Mouse (Mus musculus): ENCODE measurements around the gene Exoc7. TPM values are rescaled to one million over a fixed set of nuclear protein-coding genes. Genes with fewer than 3 reads are reported as not detected.

Exoc7 gene
- polyA plus RNA-seq, 2 experiments = 8.8 to 14.9 TPM

- DNase-seq (ENCODE audit: low read depth in 3 of 3, low spot score in 3 of 3) (no peak), ATAC-seq (ENCODE audit: insufficient read depth) (no peak)
- H3K4me3 ChIP-seq (ENCODE audit: insufficient read depth in 1 of 2, low read depth in 2 of 2, low read length in 2 of 2) = no peak overlapping the region
- H3K27me3 ChIP-seq (ENCODE audit: control insufficient read depth, insufficient read depth, low read length) = no peaks in the 10 kb centered on the region
- no peaks in the 10 kb centered on the region for H3K4me1 ChIP-seq (replicated peaks; ENCODE audit: control insufficient read depth in 2 of 2, insufficient read depth in 2 of 2, low read length in 1 of 2)
- no peaks in the 10 kb centered on the region for H3K9me3 ChIP-seq (ENCODE audit: control insufficient read depth, low read length)
- no peak overlapping the region for H3K27ac ChIP-seq
- no peak overlapping the region for H3K4me2 ChIP-seq (ENCODE audit: low read depth)
- 45% methylated on average over 8 of the region's 8 CpGs for WGBS (ENCODE audit: insufficient replicate concordance)
- TF ChIP-seq CTCF (IDR thresholded peaks at IDR 0.05; ENCODE audit: low read depth) (no peak), EP300 (IDR thresholded peaks at IDR 0.05; ENCODE audit: low read depth) (no peak)
- peaks cover 5% of the 10 kb centered on the region; the same call in 1 of the 2 replicates for H3K36me3 ChIP-seq (replicated peaks; ENCODE audit: control insufficient read depth, insufficient read depth, low read depth)
- no peak overlapping the region for H3K9ac ChIP-seq (replicated peaks)
These were observed 16.5 kb downstream of the Exoc7 start for GRCm38 (mm10) chr11:116290556-116290955.

GRCm38 (mm10) chr11:116287351-116287750 is 19.7 kb downstream of the Exoc7 start:
- Histone ChIP-seq H3K9me3 (ENCODE audit: control insufficient read depth, low read length) (no peaks in the 10 kb centered on the region), H3K36me3 (replicated peaks; ENCODE audit: control insufficient read depth, insufficient read depth, low read depth) (peaks cover 5% of the 10 kb centered on the region; the same call in 1 of the 2 replicates), H3K4me1 (replicated peaks; ENCODE audit: control insufficient read depth in 2 of 2, insufficient read depth in 2 of 2, low read length in 1 of 2) (no peaks in the 10 kb centered on the region), H3K4me3 (ENCODE audit: insufficient read depth in 1 of 2, low read depth in 2 of 2, low read length in 2 of 2) (no peak overlapping the region), H3K27ac (no peak overlapping the region), H3K27me3 (ENCODE audit: control insufficient read depth, insufficient read depth, low read length) (peaks cover 21% of the 10 kb centered on the region), H3K4me2 (ENCODE audit: low read depth) (no peak overlapping the region), H3K9ac (replicated peaks) (no peak overlapping the region)
- 69% methylated on average over 5 of the region's 5 CpGs for WGBS (ENCODE audit: insufficient replicate concordance)
- TF ChIP-seq CTCF (IDR thresholded peaks at IDR 0.05; ENCODE audit: low read depth) = no peak
- TF ChIP-seq EP300 (IDR thresholded peaks at IDR 0.05; ENCODE audit: low read depth) = no peak
- DNase-seq (ENCODE audit: low read depth in 3 of 3, low spot score in 3 of 3) (no peak), ATAC-seq (ENCODE audit: insufficient read depth) (no peak)

DNA sequence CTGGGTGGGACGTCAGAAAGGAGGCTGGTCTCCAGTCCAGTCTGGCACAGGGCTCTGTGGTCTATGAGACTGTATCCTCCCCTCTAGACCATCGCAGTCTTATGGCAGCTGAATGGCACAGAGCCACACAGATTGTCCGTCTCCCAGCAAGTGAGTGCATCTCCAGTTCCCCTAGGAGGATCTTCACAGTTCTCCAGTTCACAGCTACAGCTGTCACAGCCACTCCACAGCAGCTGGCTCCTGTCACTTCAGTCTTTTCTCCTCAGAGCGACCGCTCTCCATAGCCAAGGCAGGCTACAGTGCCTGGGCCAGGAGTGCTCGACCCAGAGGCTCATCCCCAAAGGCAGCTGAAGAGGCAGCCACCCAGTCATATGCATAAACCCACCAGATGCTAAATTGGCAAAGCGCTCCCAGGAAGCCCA is 21.3 kb downstream of the Exoc7 start:
- Histone ChIP-seq H3K4me1 (replicated peaks; ENCODE audit: control insufficient read depth in 2 of 2, insufficient read depth in 2 of 2, low read length in 1 of 2) (no peaks in the 10 kb centered on the region), H3K4me3 (ENCODE audit: insufficient read depth in 1 of 2, low read depth in 2 of 2, low read length in 2 of 2) (no peak overlapping the region), H3K36me3 (replicated peaks; ENCODE audit: control insufficient read depth, insufficient read depth, low read depth) (peaks cover 5% of the 10 kb centered on the region; the same call in 1 of the 2 replicates), H3K27me3 (ENCODE audit: control insufficient read depth, insufficient read depth, low read length) (peaks cover 37% of the 10 kb centered on the region), H3K27ac (no peak overlapping the region), H3K4me2 (ENCODE audit: low read depth) (no peak overlapping the region), H3K9ac (replicated peaks) (no peak overlapping the region), H3K9me3 (ENCODE audit: control insufficient read depth, low read length) (no peaks in the 10 kb centered on the region)
- ATAC-seq (ENCODE audit: insufficient read depth) (no peak), DNase-seq (ENCODE audit: low read depth in 3 of 3, low spot score in 3 of 3) (no peak)
- TF ChIP-seq CTCF (IDR thresholded peaks at IDR 0.05; ENCODE audit: low read depth) (no peak), EP300 (IDR thresholded peaks at IDR 0.05; ENCODE audit: low read depth) (no peak)
- 61% methylated on average over 7 of the region's 7 CpGs for WGBS (ENCODE audit: insufficient replicate concordance)

GRCm38 (mm10) chr11:116283982-116284381 is 23.1 kb downstream of the Exoc7 start:
- H3K27me3 ChIP-seq (ENCODE audit: control insufficient read depth, insufficient read depth, low read length) = peaks cover 43% of the 10 kb centered on the region
- WGBS (ENCODE audit: insufficient replicate concordance) = 43% methylated on average over 6 of the region's 6 CpGs

GRCm38 (mm10) chr11:116282912-116283521 is 24.0 kb downstream of the Exoc7 start:
- DNase-seq (ENCODE audit: low read depth in 3 of 3, low spot score in 3 of 3) (no peak), ATAC-seq (ENCODE audit: insufficient read depth) (no peak)
- no peaks in the 10 kb centered on the region for H3K4me1 ChIP-seq (replicated peaks; ENCODE audit: control insufficient read depth in 2 of 2, insufficient read depth in 2 of 2, low read length in 1 of 2)
- no peak overlapping the region for H3K9ac ChIP-seq (replicated peaks)
- no peak overlapping the region for H3K4me2 ChIP-seq (ENCODE audit: low read depth)
- 12% methylated on average over 48 of the region's 48 CpGs for WGBS (ENCODE audit: insufficient replicate concordance)
- no peaks in the 10 kb centered on the region for H3K36me3 ChIP-seq (replicated peaks; ENCODE audit: control insufficient read depth, insufficient read depth, low read depth)
- no peaks in the 10 kb centered on the region for H3K9me3 ChIP-seq (ENCODE audit: control insufficient read depth, low read length)
- H3K27me3 ChIP-seq (ENCODE audit: control insufficient read depth, insufficient read depth, low read length) = peaks cover 43% of the 10 kb centered on the region
- H3K27ac ChIP-seq = no peak overlapping the region
- TF ChIP-seq EP300 (IDR thresholded peaks at IDR 0.05; ENCODE audit: low read depth) = no peak
- TF ChIP-seq CTCF (IDR thresholded peaks at IDR 0.05; ENCODE audit: low read depth) = no peak
- no peak overlapping the region for H3K4me3 ChIP-seq (ENCODE audit: insufficient read depth in 1 of 2, low read depth in 2 of 2, low read length in 2 of 2)

More at GRCm38 (mm10) chr11:116283982-116284381, 23.1 kb downstream of the Exoc7 start:
- no peak overlapping the region for H3K27ac ChIP-seq
- H3K9ac ChIP-seq (replicated peaks) = no peak overlapping the region
- peaks cover 3% of the 10 kb centered on the region; the same call in 1 of the 2 replicates for H3K36me3 ChIP-seq (replicated peaks; ENCODE audit: control insufficient read depth, insufficient read depth, low read depth)
- no peaks in the 10 kb centered on the region for H3K4me1 ChIP-seq (replicated peaks; ENCODE audit: control insufficient read depth in 2 of 2, insufficient read depth in 2 of 2, low read length in 1 of 2)
- H3K4me3 ChIP-seq (ENCODE audit: insufficient read depth in 1 of 2, low read depth in 2 of 2, low read length in 2 of 2) = no peak overlapping the region
- no peaks in the 10 kb centered on the region for H3K9me3 ChIP-seq (ENCODE audit: control insufficient read depth, low read length)
- DNase-seq (ENCODE audit: low read depth in 3 of 3, low spot score in 3 of 3) (no peak), ATAC-seq (ENCODE audit: insufficient read depth) (no peak)
- no peak for TF ChIP-seq CTCF (IDR thresholded peaks at IDR 0.05; ENCODE audit: low read depth)
- no peak for TF ChIP-seq EP300 (IDR thresholded peaks at IDR 0.05; ENCODE audit: low read depth)
- no peak overlapping the region for H3K4me2 ChIP-seq (ENCODE audit: low read depth)
